Mouse (Mus musculus): ENCODE measurements around the gene Wdr48. TPM values are rescaled to one million over a fixed set of nuclear protein-coding genes. Genes with fewer than 3 reads are reported as not detected.

Gene Wdr48
- polyA plus RNA-seq, 1 experiment from 2014 or later, result 52.4 TPM

DNA sequence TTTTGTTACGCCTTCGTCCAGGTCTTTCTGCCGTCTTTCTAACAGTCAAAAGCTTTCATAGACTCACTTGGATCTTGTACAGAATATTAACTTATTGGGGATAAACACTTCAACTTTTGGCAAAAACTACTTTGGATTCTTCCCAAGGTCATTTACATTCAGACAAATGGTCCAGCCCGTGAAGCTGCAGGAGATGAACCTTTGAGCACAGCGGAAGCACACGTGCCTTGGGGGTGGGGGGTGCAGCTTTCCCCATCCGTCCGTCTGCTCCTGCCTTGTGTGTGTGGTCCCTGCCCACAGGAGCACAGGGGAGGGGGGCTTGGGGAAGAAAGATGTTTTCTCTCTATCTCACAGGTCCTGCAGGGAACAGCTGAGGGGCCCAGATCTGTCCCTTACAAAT lies 31.1 kb downstream of the Wdr48 start:
- Histone ChIP-seq H3K4me3 (replicated peaks) (no peak overlapping the region), H3K27ac (replicated peaks) (no peak overlapping the region), H3K4me1 (no peaks in the 10 kb centered on the region), H3K36me3 (peaks cover 85% of the 10 kb centered on the region), H3K9me3 (replicated peaks) (no peaks in the 10 kb centered on the region), H3K4me2 (no peak overlapping the region), H3K27me3 (replicated peaks) (no peaks in the 10 kb centered on the region), H3K9ac (replicated peaks) (no peak overlapping the region)
- no peak for ATAC-seq (ENCODE audit: low FRiP score)
- 71% methylated on average over 8 of the region's 8 CpGs for WGBS

DNA sequence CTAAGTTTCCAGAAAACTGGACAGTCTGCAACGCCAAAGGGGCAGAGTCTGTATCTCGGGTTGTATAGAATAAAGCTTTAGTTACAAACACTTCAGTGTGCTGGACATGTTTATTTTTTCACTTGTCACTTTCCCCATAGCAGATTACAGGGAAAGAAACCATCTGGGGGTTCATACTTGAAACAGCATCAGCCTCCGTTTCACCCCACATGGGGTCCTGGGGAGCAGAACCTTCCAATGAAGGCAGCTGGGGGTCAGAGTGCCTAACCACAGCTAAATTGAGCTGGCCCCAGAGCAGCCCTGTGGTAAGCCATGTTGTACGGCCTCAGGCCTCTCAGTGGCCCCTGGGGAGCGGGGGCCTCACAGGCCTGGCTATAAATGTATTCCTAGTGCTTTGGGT lies 31.8 kb downstream of the Wdr48 start:
- Histone ChIP-seq H3K27me3 (replicated peaks) (no peaks in the 10 kb centered on the region), H3K9me3 (replicated peaks) (no peaks in the 10 kb centered on the region), H3K27ac (replicated peaks) (no peak overlapping the region), H3K9ac (replicated peaks) (no peak overlapping the region), H3K4me1 (no peaks in the 10 kb centered on the region), H3K36me3 (peaks cover 83% of the 10 kb centered on the region), H3K4me3 (replicated peaks) (no peak overlapping the region), H3K4me2 (no peak overlapping the region)
- no peak for ATAC-seq (ENCODE audit: low FRiP score)
- WGBS, result 88% methylated on average over 5 of the region's 5 CpGs

DNA sequence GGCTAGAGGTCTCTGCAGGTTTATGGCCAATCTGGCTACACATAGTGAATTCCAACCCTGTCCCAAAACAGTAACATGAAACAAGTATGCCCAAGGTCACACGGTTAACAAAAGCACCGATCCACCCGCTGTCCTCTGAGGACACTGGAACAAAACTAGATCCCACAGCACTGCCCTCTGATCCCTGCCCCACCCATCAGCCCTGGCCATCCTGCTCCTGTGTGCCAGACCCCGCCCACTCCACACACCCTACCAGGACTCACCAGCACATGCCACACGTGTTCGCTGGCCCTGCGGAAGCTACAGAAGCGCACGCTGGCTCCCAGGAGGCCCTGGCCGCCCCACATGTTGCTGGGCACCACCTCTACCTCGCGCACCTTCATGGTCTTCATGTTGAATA lies 37.7 kb downstream of the Wdr48 start:
- no peaks in the 10 kb centered on the region for H3K9me3 ChIP-seq (replicated peaks)
- no peak overlapping the region for H3K4me2 ChIP-seq
- no peaks in the 10 kb centered on the region for H3K27me3 ChIP-seq (replicated peaks)
- H3K4me1 ChIP-seq, result peaks cover 13% of the 10 kb centered on the region
- no peak overlapping the region for H3K4me3 ChIP-seq (replicated peaks)
- ATAC-seq (ENCODE audit: low FRiP score), result no peak
- 91% methylated on average over 12 of the region's 12 CpGs for WGBS
- H3K27ac ChIP-seq (replicated peaks), result no peak overlapping the region
- no peak overlapping the region for H3K9ac ChIP-seq (replicated peaks)
- H3K36me3 ChIP-seq, result peaks cover 45% of the 10 kb centered on the region

DNA sequence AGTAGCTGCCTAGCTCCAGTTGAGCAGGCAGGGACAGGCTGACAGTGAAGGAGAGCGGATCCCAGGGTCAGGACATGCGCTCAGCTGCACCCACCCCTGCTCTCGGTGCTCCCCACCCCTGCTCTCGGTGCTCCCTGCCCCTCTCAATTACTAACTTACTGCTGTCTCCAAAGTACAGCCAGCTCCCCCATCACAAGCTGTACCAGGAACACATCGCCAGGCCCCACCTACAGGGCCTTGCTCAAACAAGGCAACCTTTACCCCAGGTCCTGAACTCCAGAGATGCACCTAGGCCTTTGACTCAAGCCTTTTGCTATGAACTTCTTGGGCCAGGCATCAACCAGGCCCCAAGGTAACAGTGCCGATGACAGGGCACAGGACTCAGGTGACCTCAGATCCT lies 39.0 kb downstream of the Wdr48 start:
- WGBS, result over 99% methylated on average over 6 of the region's 6 CpGs
- Histone ChIP-seq H3K36me3 (peaks cover 32% of the 10 kb centered on the region), H3K4me2 (no peak overlapping the region), H3K9ac (replicated peaks) (no peak overlapping the region), H3K27me3 (replicated peaks) (no peaks in the 10 kb centered on the region), H3K9me3 (replicated peaks) (no peaks in the 10 kb centered on the region), H3K4me3 (replicated peaks) (no peak overlapping the region), H3K27ac (replicated peaks) (no peak overlapping the region), H3K4me1 (peaks cover 20% of the 10 kb centered on the region)
- no peak for ATAC-seq (ENCODE audit: low FRiP score)

DNA sequence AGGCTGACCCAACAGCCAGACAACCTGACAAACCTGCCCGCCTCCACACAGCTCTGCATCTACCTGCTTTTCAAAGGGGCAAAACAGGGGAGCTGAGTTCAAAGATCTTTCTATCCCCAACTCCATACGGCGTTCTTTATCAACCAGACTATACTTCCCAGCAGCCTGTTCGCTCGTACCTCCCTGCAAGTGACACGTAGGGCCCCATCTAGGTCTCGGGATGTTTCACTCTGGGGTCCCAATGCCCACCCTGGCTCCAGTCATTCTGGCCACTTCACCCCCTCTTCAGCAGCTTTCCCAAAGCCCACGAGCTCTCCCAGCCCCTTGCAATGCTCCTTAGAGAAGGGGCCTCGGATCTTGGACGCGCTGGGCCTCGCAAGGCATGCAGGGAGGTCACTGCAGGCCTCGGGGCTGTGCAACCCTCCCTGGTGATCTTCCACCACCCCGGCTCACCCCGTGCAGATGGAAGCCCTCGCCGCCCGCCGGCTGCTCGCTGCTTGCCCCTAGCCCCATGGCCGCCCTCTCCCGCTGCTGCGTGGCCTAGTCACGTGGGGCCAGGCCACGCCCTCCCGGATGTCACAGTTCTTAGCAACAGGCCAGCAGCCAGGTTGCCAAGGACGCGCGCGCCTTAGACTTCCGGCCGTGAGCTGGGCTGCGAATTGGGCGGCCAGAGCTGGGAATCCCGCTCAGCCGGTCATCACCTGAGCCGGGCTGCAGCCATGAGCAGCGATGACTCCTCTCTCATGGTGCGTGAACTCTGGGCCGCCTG lies 42.5 kb downstream of the Wdr48 start, which contains the start of the genes Gorasp1 and Ttc21a:
TSS of gene Gorasp1 (minus strand) at position 561 of the 769 bp plus-strand sequence.
TSS of gene Ttc21a (plus strand) at position 602 of the 769 bp plus-strand sequence.
- peak within 1 kb of the TSS; percentile 94 for H3K4me2 ChIP-seq
- H3K36me3 ChIP-seq, result peaks cover 4% of the 10 kb centered on the region; the same call in 1 of the 2 replicates
- H3K9ac ChIP-seq (replicated peaks), result peak within 1 kb of the TSS; percentile 90
- ATAC-seq (ENCODE audit: low FRiP score), result peak; percentile 96
- H3K9me3 ChIP-seq (replicated peaks), result no peaks in the 10 kb centered on the region
- peak within 1 kb of the TSS; percentile 76 for H3K4me3 ChIP-seq (replicated peaks)
- H3K27me3 ChIP-seq (replicated peaks), result no peaks in the 10 kb centered on the region
- peak within 1 kb of the TSS; percentile 80 for H3K27ac ChIP-seq (replicated peaks)
- H3K4me1 ChIP-seq, result peaks cover 20% of the 10 kb centered on the region
- WGBS, result 6% methylated on average over 40 of the region's 40 CpGs

DNA sequence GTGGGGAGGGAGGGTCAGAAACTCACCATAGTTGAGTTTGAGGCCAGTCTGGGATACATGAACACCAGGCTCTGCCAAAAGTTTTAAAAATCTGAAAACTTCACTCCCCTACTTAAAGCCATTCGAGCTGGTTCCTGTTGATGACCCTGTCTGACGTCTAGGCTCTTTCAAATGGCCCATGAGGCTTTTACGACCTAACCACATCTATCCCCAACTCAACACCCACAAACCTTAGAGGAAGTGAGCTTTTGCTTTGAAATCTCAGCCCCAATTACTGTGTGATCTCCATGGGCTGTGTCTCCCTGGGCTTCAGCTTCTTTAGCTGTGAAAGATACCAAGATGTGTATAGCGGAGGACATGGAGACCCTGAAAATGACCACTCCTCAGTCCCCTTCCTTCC lies 43.8 kb downstream of the Wdr48 start:
- no peak for ATAC-seq (ENCODE audit: low FRiP score)
- Histone ChIP-seq H3K9me3 (replicated peaks) (no peaks in the 10 kb centered on the region), H3K27ac (replicated peaks) (no peak overlapping the region), H3K4me3 (replicated peaks) (no peak overlapping the region), H3K4me2 (no peak overlapping the region), H3K36me3 (no peaks in the 10 kb centered on the region), H3K9ac (replicated peaks) (no peak overlapping the region), H3K27me3 (replicated peaks) (no peaks in the 10 kb centered on the region), H3K4me1 (peaks cover 20% of the 10 kb centered on the region)
- WGBS, result 73% methylated on average over 4 of the region's 4 CpGs

DNA sequence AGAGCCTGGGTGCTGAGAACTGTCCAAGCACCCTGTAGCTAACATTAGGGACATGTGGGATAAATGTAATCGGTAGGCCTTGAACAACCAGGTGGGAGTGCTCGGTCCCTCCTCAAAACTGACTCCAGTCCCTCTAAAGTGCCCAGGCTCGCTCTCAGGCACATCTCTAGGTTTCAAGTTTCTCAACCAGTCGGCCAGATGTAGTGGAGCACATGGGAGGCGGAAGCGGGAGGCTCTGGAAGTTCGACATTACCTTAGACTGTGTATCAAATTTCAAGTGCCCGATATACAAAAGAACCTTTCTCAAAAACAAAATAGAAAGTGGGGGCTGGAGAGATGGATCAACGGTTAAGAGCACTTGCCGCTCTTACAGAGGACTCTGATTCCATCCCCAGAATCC lies 45.0 kb downstream of the Wdr48 start:
- no peak for ATAC-seq (ENCODE audit: low FRiP score)
- no peak overlapping the region for H3K4me3 ChIP-seq (replicated peaks)
- H3K27ac ChIP-seq (replicated peaks), result no peak overlapping the region
- H3K36me3 ChIP-seq, result no peaks in the 10 kb centered on the region
- H3K9ac ChIP-seq (replicated peaks), result no peak overlapping the region
- H3K4me1 ChIP-seq, result peaks cover 20% of the 10 kb centered on the region
- no peaks in the 10 kb centered on the region for H3K9me3 ChIP-seq (replicated peaks)
- H3K27me3 ChIP-seq (replicated peaks), result no peaks in the 10 kb centered on the region
- WGBS, result 91% methylated on average over 10 of the region's 10 CpGs
- H3K4me2 ChIP-seq, result no peak overlapping the region

DNA sequence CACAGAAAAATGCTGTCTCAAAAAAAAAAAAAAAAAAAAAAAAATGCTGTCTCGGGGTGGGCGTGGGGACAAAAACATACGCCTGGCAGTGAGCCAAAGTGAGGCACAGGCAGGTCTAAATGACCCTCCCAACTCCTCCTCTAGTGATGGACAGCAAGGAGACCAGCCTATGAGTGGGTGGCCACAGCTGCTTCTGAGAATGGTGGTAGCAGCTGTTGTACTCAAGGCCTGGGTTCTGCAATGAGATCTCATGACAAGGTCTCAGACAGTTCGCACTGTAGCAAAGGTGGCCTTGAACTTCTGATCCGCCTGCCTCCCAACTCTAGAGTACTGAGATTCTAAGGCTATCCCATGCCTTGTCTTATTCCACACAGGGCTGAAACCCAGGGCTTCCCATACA lies 46.7 kb downstream of the Wdr48 start:
- Histone ChIP-seq H3K4me3 (replicated peaks) (no peak overlapping the region), H3K27me3 (replicated peaks) (no peaks in the 10 kb centered on the region), H3K4me1 (peaks cover 12% of the 10 kb centered on the region), H3K36me3 (no peaks in the 10 kb centered on the region), H3K9ac (replicated peaks) (no peak overlapping the region), H3K9me3 (replicated peaks) (no peaks in the 10 kb centered on the region), H3K27ac (replicated peaks) (no peak overlapping the region), H3K4me2 (no peak overlapping the region)
- 89% methylated on average over 5 of the region's 5 CpGs for WGBS
- no peak for ATAC-seq (ENCODE audit: low FRiP score)

DNA sequence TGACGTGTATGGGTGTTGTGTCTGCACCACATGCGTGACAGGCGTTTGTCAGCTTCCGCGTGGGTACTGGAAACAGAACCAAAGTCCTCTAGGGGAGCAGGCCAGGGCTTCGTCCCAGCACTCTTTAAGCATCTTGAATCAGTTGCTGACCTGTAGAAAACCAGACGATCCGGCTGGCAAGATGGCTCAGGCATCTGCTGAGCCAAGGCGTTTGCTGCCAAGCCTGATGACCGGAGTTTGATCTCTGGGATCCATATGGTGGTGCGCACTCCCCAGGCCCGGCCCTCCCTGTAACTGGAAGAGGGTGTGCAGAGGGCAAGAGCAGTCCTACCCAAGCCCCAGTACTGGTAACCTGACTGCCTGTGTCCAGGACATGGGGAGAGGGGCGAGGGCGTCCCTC lies 47.2 kb downstream of the Wdr48 start:
- Histone ChIP-seq H3K27me3 (replicated peaks) (no peaks in the 10 kb centered on the region), H3K36me3 (no peaks in the 10 kb centered on the region), H3K4me2 (no peak overlapping the region)

DNA sequence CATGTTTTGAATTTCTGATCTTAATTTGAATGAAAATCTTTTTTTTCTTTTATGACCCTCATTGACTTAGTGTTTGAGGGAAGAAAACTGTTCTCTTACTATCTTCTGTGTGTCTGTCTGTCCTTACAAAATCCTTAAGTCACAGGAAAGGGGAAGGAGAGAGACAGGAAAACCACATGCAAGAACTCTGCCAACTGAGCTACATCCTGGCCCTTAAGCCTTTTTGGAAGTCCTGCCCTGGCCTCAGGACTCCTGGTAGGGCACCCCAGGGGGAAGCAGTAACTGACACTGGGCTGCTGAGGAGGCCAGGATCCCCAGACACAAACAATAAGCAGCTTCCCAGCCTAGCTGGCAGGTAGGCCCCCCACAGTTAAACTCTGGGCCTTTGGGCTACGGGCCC lies 48.6 kb downstream of the Wdr48 start:
- 75% methylated on average over 1 of the region's 1 CpGs for WGBS
- Histone ChIP-seq H3K4me3 (replicated peaks) (no peak overlapping the region), H3K27me3 (replicated peaks) (no peaks in the 10 kb centered on the region)

More for the DNA sequence above, 47.2 kb downstream of the Wdr48 start:
- Histone ChIP-seq H3K27ac (replicated peaks) (no peak overlapping the region), H3K4me1 (peaks cover 8% of the 10 kb centered on the region), H3K9me3 (replicated peaks) (no peaks in the 10 kb centered on the region), H3K4me3 (replicated peaks) (no peak overlapping the region), H3K9ac (replicated peaks) (no peak overlapping the region)
- no peak for ATAC-seq (ENCODE audit: low FRiP score)
- 90% methylated on average over 14 of the region's 14 CpGs for WGBS

DNA sequence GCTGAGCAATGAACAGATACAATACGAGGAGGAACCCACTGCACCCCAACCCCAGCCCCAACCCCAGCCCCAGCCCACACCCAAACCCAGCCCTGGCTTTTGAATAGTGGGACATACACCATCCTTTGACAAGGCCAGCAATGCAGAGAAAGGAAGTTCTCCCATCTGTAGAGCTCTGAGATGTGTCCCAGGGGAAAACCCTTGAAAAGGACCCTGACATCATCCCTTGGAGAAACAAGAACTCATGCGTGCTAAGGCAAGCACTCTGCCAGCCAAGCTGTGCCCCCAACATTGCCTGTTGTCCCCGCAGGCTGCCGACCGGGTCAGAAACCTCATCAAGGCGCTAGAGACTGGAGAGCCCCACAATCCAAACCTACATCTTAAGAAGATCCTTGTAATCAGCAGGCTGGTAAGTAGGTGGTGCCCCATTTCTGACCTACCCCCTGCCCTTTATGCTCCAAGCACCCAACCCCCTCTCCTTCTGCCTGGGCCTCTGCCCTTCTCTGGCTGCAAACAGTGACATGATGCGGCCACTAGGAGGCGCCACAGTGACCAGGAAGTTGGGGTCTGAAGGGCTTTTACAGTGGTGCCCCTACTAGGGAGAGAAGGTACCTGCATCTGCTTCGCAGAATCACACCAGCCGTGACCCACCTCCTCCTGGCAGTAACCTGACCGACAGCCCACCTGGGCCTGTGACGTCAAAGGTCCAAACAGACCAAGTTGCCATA lies 50.7 kb downstream of the Wdr48 start:
- no peaks in the 10 kb centered on the region for H3K4me1 ChIP-seq
- H3K9ac ChIP-seq (replicated peaks), result no peak overlapping the region
- no peaks in the 10 kb centered on the region for H3K36me3 ChIP-seq
- no peak overlapping the region for H3K27ac ChIP-seq (replicated peaks)
- H3K4me2 ChIP-seq, result no peak overlapping the region
- no peak for ATAC-seq (ENCODE audit: low FRiP score)
- no peaks in the 10 kb centered on the region for H3K27me3 ChIP-seq (replicated peaks)
- WGBS, result 78% methylated on average over 12 of the region's 12 CpGs
- no peak overlapping the region for H3K4me3 ChIP-seq (replicated peaks)
- no peaks in the 10 kb centered on the region for H3K9me3 ChIP-seq (replicated peaks)

More for the DNA sequence above, 48.6 kb downstream of the Wdr48 start:
- ATAC-seq (ENCODE audit: low FRiP score), result no peak
- no peak overlapping the region for H3K27ac ChIP-seq (replicated peaks)
- H3K9me3 ChIP-seq (replicated peaks), result no peaks in the 10 kb centered on the region
- no peaks in the 10 kb centered on the region for H3K36me3 ChIP-seq
- no peak overlapping the region for H3K9ac ChIP-seq (replicated peaks)
- H3K4me2 ChIP-seq, result no peak overlapping the region
- H3K4me1 ChIP-seq, result no peaks in the 10 kb centered on the region

DNA sequence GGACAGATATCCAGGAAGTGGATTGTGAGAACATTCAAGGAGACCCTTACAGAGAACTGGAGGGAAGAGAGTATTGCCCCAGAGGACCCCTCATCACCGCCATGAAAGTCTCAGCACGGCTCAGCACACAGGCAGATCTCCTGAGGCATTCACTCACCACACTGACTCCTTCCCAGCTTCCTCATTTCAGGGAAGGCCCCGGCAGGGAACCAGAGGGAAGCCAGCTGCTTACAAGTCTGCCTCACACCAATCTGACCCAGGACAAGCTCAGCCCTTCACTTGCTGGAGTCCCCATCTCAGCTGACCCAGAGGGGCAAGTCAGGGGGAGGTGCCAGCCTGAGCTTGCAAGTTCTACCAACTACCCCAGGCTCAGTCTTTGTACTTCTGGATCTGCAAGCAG lies 54.1 kb downstream of the Wdr48 start:
- ATAC-seq (ENCODE audit: low FRiP score), result no peak
- Histone ChIP-seq H3K4me3 (replicated peaks) (no peak overlapping the region), H3K9ac (replicated peaks) (no peak overlapping the region), H3K27me3 (replicated peaks) (no peaks in the 10 kb centered on the region), H3K4me1 (no peaks in the 10 kb centered on the region), H3K27ac (replicated peaks) (no peak overlapping the region), H3K9me3 (replicated peaks) (no peaks in the 10 kb centered on the region), H3K36me3 (no peaks in the 10 kb centered on the region), H3K4me2 (no peak overlapping the region)
- WGBS, result 56% methylated on average over 3 of the region's 3 CpGs

Data from neural tube, embryonic 15.5 days (tissue).